Mouse (Mus musculus) erythroblast, embryonic 14.5 days (primary cell): ENCODE data around the gene Gpr142. TPM values are rescaled to one million over a fixed set of nuclear protein-coding genes. Genes with fewer than 3 reads are reported as not detected.
A peak's percentile ranks its signal among the peaks of the same experiment; 100 is the strongest.

ENCODE experiments used
- H3K27me3 ChIP-seq: 2 replicates; pipeline ENCODE4 v1.6.1; 2012; ENCODE audit warnings: inconsistent platforms; ENCODE audit not compliant: control insufficient read depth
- H3K36me3 ChIP-seq: 2 replicates; pipeline ENCODE4 v1.6.1; 2012; ENCODE audit warnings: mild to moderate bottlenecking, inconsistent platforms; ENCODE audit not compliant: control insufficient read depth
- H3K4me1 ChIP-seq: 2 replicates; pipeline ENCODE4 v1.6.1; 2012; ENCODE audit warnings: inconsistent platforms; ENCODE audit not compliant: control insufficient read depth
- H3K4me3 ChIP-seq: replicated peaks from 2 replicates; pipeline ENCODE3; 2012; ENCODE audit warnings: moderate library complexity, mild to moderate bottlenecking, inconsistent platforms
- H3K9me3 ChIP-seq: 2 replicates; pipeline ENCODE4 v1.6.1; 2012; ENCODE audit warnings: low read length, inconsistent platforms, mixed read lengths; ENCODE audit not compliant: control insufficient read depth
- GATA1 ChIP-seq: IDR thresholded peaks from 2 replicates; pipeline ENCODE4 v1.6.1; 2012; ENCODE audit warnings: low read length, inconsistent platforms, mixed read lengths
- TAL1 ChIP-seq: IDR thresholded peaks from 3 replicates; pipeline ENCODE4 v1.6.1; 2012; ENCODE audit warnings: low read length, inconsistent platforms, mixed read lengths
- polyA plus RNA-seq: library from polyadenylated mRNA; stranded (reverse); fragments of >175 nt; gene quantifications from 2 replicates; pipeline ENCODE4 v1.2.3, GENCODE M21; 2012

Gene Gpr142
- polyA plus RNA-seq, 1 experiment: not detected

DNA sequence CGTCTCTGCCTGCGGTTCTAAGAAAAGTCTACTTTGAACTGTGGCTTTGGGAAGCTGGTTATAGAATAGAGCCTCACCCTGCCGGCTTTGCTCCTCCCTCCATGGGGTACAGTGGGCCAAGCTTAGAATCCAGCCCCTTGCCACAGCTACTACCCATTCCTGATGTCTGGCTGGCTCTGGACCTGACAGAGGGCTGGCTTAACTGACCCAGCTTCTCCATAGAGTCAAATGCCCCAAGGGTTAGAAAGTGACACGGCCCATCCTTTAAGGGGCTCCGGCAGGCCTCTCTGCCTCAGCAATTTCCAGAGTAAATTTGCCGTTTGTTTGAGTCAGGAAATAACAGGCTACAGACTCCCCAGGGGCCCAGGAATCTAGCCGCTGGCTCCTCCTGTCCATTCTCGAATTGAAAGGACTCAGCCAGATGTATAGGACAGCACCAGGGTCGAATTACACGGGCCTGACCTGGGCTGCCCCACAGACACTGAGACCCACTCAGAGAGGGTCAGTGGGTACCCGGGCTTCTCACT lies 24.5 kb downstream of the Gpr142 start:
- H3K36me3 ChIP-seq: no peaks in the 10 kb centered on the region
- H3K4me1 ChIP-seq: peaks cover 9% of the 10 kb centered on the region
- H3K4me3 ChIP-seq: no peak overlapping the region
- H3K9me3 ChIP-seq: no peaks in the 10 kb centered on the region
- no peak for TF ChIP-seq TAL1
- TF ChIP-seq GATA1: no peak
- no peaks in the 10 kb centered on the region for H3K27me3 ChIP-seq

DNA sequence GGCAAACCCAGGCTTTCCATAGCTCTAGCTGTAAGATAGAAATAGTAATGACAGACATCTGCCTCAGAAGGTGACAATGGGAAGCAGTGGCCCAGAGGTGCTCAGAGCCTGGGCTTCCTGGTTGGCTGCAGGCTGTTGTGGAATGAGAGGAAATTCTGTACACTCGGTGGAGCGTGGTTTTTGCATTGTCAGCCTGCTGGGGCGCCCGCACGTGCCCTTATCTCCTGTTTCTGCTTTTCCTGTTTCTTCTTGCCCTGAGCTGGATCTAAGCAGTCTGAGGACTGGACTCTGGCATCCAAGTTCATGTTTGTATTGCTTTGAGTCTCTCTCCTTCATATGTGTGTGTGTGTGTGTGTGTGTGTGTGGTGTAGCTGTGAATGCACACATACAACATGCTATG lies 28.0 kb downstream of the Gpr142 start:
- no peaks in the 10 kb centered on the region for H3K9me3 ChIP-seq

DNA sequence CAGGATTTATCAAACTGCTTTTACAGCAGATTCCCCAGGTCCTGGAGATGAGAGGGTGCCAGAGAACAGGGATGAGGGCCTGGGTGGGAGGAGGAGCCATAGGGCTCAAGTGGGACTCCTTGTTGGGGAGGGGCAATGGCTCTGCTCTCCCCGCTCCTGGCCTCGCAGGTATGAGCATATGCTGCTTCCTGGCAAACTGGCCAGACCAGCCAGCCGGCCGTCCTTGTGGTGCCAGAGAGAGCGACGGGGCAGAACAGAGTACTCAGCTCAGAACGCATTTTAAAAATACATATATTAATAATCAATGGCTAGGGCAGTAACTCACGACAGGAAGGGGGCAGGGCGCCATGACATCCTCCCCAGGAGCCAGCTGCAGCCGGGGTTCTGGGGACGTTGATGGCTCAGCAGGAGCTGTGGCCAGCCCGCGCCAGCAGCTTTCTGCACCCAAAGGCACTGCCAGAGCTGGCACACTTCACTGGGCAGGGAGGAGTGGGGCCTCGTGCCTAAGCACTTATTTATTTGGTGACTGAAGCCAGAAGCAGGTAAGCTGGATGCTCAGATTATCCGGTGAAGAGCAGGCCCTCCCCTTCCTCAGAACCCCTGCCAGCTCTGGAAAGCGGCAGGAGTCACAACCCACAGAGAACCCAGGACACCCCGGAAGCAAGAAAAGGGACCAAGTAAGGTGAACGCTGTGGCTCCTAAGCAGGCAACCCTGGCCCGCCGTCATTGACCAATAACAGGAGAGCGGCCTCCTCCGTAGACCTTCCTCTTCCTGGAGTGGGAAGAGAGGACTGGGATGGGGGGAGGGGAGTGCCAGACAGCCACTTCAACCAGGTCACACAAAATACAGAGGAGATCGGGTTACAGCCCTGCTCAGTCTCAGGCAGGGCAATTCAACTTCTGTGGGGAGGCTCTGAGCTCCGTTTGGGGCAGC lies 31.0 kb downstream of the Gpr142 start:
- Histone ChIP-seq H3K27me3 (no peaks in the 10 kb centered on the region), H3K4me3 (peak overlapping the region; percentile 33), H3K4me1 (peaks cover 22% of the 10 kb centered on the region), H3K36me3 (no peaks in the 10 kb centered on the region), H3K9me3 (no peaks in the 10 kb centered on the region)
- TF ChIP-seq TAL1 (no peak), GATA1 (no peak)

More for the DNA sequence above, 28.0 kb downstream of the Gpr142 start:
- Histone ChIP-seq H3K4me1 (peaks cover 22% of the 10 kb centered on the region), H3K36me3 (no peaks in the 10 kb centered on the region), H3K27me3 (no peaks in the 10 kb centered on the region), H3K4me3 (no peak overlapping the region)
- TF ChIP-seq TAL1 (no peak), GATA1 (no peak)

DNA sequence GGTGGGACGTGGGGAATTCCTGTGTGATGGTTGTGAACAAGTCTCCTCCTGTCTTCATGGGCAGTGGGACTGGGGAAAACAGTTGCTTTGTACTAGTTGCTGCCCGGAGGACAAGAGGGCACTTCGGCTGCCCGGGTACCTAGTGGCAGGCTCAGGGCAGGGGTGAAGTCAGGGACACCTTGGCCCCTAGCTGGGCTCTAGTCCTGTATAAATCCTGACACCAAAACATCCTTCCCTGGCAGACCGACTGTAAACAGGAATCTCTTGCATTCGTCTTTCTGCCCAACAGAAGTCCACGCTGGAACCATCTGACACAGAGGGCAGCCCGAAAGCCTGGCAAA lies 31.7 kb downstream of the Gpr142 start:
- Histone ChIP-seq H3K4me3 (no peak overlapping the region), H3K4me1 (peaks cover 22% of the 10 kb centered on the region), H3K36me3 (no peaks in the 10 kb centered on the region), H3K9me3 (no peaks in the 10 kb centered on the region), H3K27me3 (no peaks in the 10 kb centered on the region)
- TF ChIP-seq GATA1 (no peak), TAL1 (no peak)

DNA sequence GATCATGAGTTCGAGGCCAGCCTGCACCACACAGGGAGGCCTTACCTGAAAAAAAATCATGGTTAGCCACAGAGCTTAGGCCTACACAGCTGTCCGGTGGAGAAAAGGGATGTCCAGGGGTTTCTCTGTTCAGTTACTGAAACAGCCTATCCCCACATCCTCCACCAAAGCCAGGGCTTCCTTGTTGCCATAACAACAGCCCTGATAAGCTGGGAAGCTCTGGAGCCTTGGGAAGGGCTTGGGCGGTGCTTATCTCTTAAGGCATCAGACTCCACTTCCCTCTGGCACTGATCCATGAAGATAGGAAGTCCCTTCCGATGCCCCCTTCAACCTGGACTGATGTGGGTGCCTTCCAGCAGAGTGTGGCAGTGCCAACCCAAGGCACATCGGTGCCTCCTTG lies 34.4 kb downstream of the Gpr142 start:
- Histone ChIP-seq H3K4me1 (peaks cover 26% of the 10 kb centered on the region), H3K27me3 (no peaks in the 10 kb centered on the region), H3K9me3 (no peaks in the 10 kb centered on the region)

DNA sequence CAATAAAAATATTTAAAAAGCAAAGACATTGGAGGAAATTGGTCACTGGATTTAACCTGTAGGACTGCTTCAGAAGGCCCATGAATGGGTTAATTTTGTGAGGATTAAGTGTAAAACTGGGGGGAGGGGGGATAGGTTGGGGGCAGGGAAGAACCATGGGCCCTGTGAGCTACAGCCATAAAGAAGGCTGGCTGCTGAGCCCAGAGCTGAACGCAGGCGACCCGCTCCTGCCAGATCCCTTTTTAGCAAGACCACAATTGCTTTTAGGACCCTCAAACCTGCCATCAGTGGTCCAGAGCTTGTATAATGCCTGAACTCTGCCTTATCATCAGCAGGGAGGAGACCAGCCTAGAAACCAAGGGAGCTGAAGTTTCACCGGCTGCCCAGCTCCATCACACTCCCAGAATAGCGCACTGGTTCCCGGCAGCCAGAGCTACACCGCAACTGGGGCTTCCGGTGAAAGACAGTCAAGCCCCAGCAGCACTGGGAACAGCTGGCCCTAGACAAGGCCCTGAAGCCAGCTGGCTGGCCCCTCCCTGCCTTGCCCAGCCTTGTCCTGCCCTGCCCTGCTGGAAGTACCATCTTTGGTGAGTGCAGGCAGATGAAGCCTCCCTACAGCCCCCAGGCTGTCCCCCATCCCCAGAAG lies 45.2 kb downstream of the Gpr142 start:
- H3K4me1 ChIP-seq: peaks cover 5% of the 10 kb centered on the region
- peaks cover 4% of the 10 kb centered on the region for H3K27me3 ChIP-seq
- H3K36me3 ChIP-seq: no peaks in the 10 kb centered on the region
- no peak overlapping the region for H3K4me3 ChIP-seq
- TF ChIP-seq TAL1: no peak
- no peak for TF ChIP-seq GATA1
- H3K9me3 ChIP-seq: peaks cover 4% of the 10 kb centered on the region; the same call in 1 of the 2 replicates

More for the DNA sequence above, 34.4 kb downstream of the Gpr142 start:
- H3K36me3 ChIP-seq: no peaks in the 10 kb centered on the region
- TF ChIP-seq GATA1: no peak
- H3K4me3 ChIP-seq: no peak overlapping the region

DNA sequence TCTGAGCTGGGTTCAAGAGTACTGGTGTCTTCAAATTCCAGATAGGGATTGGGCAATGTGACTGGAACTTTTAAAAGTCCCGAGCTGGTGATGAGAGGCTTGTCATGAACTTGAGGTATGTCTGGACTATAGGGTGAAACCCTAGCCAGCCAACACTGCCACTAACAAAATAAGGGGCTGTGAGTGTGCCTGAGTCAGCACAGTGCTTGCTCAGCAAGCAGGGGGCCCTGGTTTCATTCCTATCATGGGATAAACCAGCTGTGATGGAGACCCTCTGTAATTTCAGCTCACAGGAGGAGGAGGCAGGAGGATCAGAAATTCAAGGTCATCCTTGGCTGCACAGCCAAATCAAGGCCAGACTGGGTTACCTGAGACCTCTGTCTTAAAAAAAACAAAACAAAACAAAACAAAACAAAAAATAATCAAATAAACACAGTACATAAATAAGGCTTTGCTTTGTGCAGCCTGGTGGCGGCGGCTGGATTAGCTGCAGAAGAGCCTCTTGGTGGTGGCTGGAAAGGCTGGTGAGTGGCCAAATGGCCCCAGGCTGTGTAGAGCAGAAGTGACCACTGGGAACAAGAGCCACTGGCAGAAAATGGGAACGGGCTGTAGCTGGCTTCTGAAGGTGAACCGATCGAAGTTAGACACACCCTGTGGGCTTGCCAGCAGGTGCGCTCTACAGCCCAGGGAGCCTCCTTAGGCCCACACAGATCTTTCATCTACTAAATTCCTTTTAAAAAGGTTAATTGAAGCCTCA lies 45.9 kb downstream of the Gpr142 start:
- H3K4me1 ChIP-seq: peaks cover 5% of the 10 kb centered on the region
- H3K9me3 ChIP-seq: peaks cover 4% of the 10 kb centered on the region; the same call in 1 of the 2 replicates
- no peaks in the 10 kb centered on the region for H3K36me3 ChIP-seq
- peaks cover 11% of the 10 kb centered on the region for H3K27me3 ChIP-seq
- no peak for TF ChIP-seq TAL1
- TF ChIP-seq GATA1: no peak
- H3K4me3 ChIP-seq: no peak overlapping the region

DNA sequence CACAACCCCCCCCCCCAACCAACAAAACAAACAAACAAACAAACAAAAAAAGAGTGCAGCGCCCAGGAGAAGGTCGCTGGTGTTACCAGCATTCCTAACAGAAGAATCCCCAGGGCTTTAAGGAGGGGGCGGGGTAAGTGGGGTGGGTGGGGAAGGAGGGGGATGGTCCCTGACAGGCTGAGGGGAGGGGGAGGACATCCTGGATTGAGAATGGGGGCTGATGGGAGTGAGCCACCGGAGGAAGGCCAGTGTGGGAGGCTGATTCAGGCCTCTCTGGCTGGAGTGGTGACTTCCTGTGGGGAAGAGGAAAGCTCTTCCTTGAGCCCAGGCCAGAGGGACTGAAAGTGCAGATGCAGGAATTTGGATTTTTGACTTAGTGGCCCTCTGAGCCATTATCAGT lies 47.6 kb downstream of the Gpr142 start:
- no peaks in the 10 kb centered on the region for H3K36me3 ChIP-seq
- peaks cover 4% of the 10 kb centered on the region; the same call in 1 of the 2 replicates for H3K9me3 ChIP-seq
- peaks cover 28% of the 10 kb centered on the region for H3K27me3 ChIP-seq
- TF ChIP-seq TAL1: no peak
- TF ChIP-seq GATA1: no peak
- no peak overlapping the region for H3K4me3 ChIP-seq
- H3K4me1 ChIP-seq: peaks cover 6% of the 10 kb centered on the region
